ENCODE assay signal across 39 mouse cellular contexts in genomic region chr2:80300806-80301205, GRCm38 (mm10). TPM values are rescaled to one million over a fixed set of nuclear protein-coding genes. Genes with fewer than 3 reads are reported as not detected.
A peak's percentile ranks its signal among the peaks of the same experiment; 100 is the strongest.
DNase-seq lines count a peak whose midpoint lies in the region; ATAC-seq and TF ChIP-seq lines count a peak whose summit lies in the region.
"Had no signal": no experiment of that assay in that cellular context is flagged by ENCODE, and none has a peak within 500 bp of the region (broad histone marks: within the 10 kb centered on the region; RNA-seq: fewer than 3 reads in every experiment).

No protein-coding gene starts in this region.

- no peak overlapping the region for H3K4me2 ChIP-seq in liver, postnatal 0 days (ENCODE audit: low read depth, low read length)
- no peak overlapping the region for H3K4me2 ChIP-seq in intestine, embryonic 16.5 days (ENCODE audit: low read depth, low read length)
- H3K4me2 ChIP-seq: heart, embryonic 11.5 days; hindbrain, embryonic 13.5 days; limb, embryonic 13.5 days; liver, embryonic 15.5 days; midbrain, embryonic 12.5 days; neural tube, embryonic 13.5 days had no signal

- H3K36me3 ChIP-seq in liver, postnatal 0 days (replicated peaks; ENCODE audit: insufficient read depth, low read length) = no peaks in the 10 kb centered on the region
- H3K36me3 ChIP-seq in intestine, embryonic 16.5 days (ENCODE audit: control insufficient read depth, insufficient read depth, low read length) = no peaks in the 10 kb centered on the region
- H3K36me3 ChIP-seq: hindbrain, embryonic 13.5 days; limb, embryonic 13.5 days; liver, embryonic 15.5 days; midbrain, embryonic 12.5 days; neural tube, embryonic 13.5 days had no signal

- no peaks in the 10 kb centered on the region for H3K9me3 ChIP-seq in liver, postnatal 0 days (ENCODE audit: low read length)
- H3K9me3 ChIP-seq in intestine, embryonic 16.5 days (ENCODE audit: control insufficient read depth, low read length) = no peaks in the 10 kb centered on the region
- H3K9me3 ChIP-seq: hindbrain, embryonic 13.5 days; limb, embryonic 13.5 days; liver, embryonic 15.5 days; midbrain, embryonic 12.5 days; neural tube, embryonic 13.5 days had no signal

- no peak overlapping the region for H3K4me3 ChIP-seq in liver, postnatal 0 days (ENCODE audit: low read depth, low read length)
- no peak overlapping the region for H3K4me3 ChIP-seq in intestine, embryonic 16.5 days (ENCODE audit: low read length)
- H3K4me3 ChIP-seq: hindbrain, embryonic 13.5 days; left cerebral cortex, adult 2 months; limb, embryonic 13.5 days; liver, embryonic 15.5 days; midbrain, embryonic 12.5 days; myocyte; neural tube, embryonic 13.5 days had no signal

- WGBS in liver, postnatal 0 days (ENCODE audit: insufficient replicate concordance) = 64% methylated on average over 4 of the region's 4 CpGs
- WGBS in intestine, embryonic 16.5 days = 64% methylated on average over 4 of the region's 4 CpGs

- no peak for TF ChIP-seq CTCF in liver, postnatal 0 days (IDR thresholded peaks at IDR 0.05; ENCODE audit: low read depth)

- DNase-seq in liver, postnatal 0 days = no peak
- no peak for DNase-seq in liver
- peak; percentile 23 for DNase-seq in fibroblast of lung, adult 2 months (ENCODE audit: low read depth)
- peak; percentile 6 for DNase-seq in mesoderm, embryonic 11.5 days (ENCODE audit: low read depth, low spot score)
- DNase-seq: adrenal gland, adult 2 months; adrenal gland, postnatal 36 days; B cell, adult 2 months; cerebellum, adult 2 months; cerebellum, postnatal 14 days; gastrocnemius, postnatal 25 days; heart, adult 18-20 months; heart, postnatal 36 days; kidney, adult 9 months; kidney, postnatal 25 days; retina, postnatal 1 day; right cerebral cortex, postnatal 14 days had no signal

- peak; percentile 92 for ATAC-seq in liver, postnatal 0 days
- 0 out of 2 replicates have a peak, but pooled peaks have one; percentile 4 for ATAC-seq in granulocyte monocyte progenitor cell, adult 5-6 weeks (replicated peaks; ENCODE audit: poor library complexity, severe bottlenecking)
- ATAC-seq in intestine, embryonic 16.5 days = no peak
- ATAC-seq: forebrain, embryonic 14.5 days; intestine, postnatal 0 days had no signal

- no peak overlapping the region for H3K9ac ChIP-seq in liver, postnatal 0 days (replicated peaks)
- H3K9ac ChIP-seq in intestine, embryonic 16.5 days (ENCODE audit: low read depth, low read length) = no peak overlapping the region
- H3K9ac ChIP-seq: hindbrain, embryonic 13.5 days; limb, embryonic 13.5 days; liver, embryonic 15.5 days; midbrain, embryonic 12.5 days; neural tube, embryonic 13.5 days had no signal

- H3K4me1 ChIP-seq in liver, postnatal 0 days (ENCODE audit: insufficient read depth) = no peaks in the 10 kb centered on the region
- no peaks in the 10 kb centered on the region for H3K4me1 ChIP-seq in intestine, embryonic 16.5 days (ENCODE audit: control insufficient read depth, insufficient read depth, low read length)
- H3K4me1 ChIP-seq: hindbrain, embryonic 13.5 days; limb, embryonic 13.5 days; liver, embryonic 15.5 days; midbrain, embryonic 12.5 days; neural tube, embryonic 13.5 days had no signal

- H3K27ac ChIP-seq in liver, postnatal 0 days (ENCODE audit: low read depth) = peak overlapping the region; percentile 36
- no peak overlapping the region for H3K27ac ChIP-seq in intestine, embryonic 16.5 days (ENCODE audit: low read length)
- H3K27ac ChIP-seq: hindbrain, embryonic 13.5 days; left cerebral cortex, adult 2 months; limb, embryonic 13.5 days; liver, embryonic 15.5 days; midbrain, embryonic 12.5 days; neural tube, embryonic 13.5 days had no signal

- H3K27me3 ChIP-seq in liver, postnatal 0 days (ENCODE audit: insufficient read depth, low read length) = no peaks in the 10 kb centered on the region
- no peaks in the 10 kb centered on the region for H3K27me3 ChIP-seq in intestine, embryonic 16.5 days (replicated peaks; ENCODE audit: control insufficient read depth, insufficient read depth, low read length)
- H3K27me3 ChIP-seq: hindbrain, embryonic 13.5 days; limb, embryonic 13.5 days; liver, embryonic 15.5 days; midbrain, embryonic 12.5 days; neural tube, embryonic 13.5 days had no signal

- TF ChIP-seq EP300 in liver, postnatal 0 days (IDR thresholded peaks at IDR 0.05; ENCODE audit: low read depth) = peak; percentile 38

RNA-seq across cellular contexts. Expression of gene Prdx6b, which starts 8.5 kb away (rescaled TPM):
- not detected in 2 replicates for polyA plus RNA-seq in liver, postnatal 0 days (2015; fragmentation: Nextera tagmentation; extraction: Ambion mirVana)
- not detected in 2 replicates for total RNA-seq in granulocyte monocyte progenitor cell, adult 5-6 weeks (2014; fragmentation: Nextera tagmentation)
- not detected in 2 replicates for total RNA-seq in granulocyte monocyte progenitor cell, adult 5-6 weeks (2017)
- not detected in 2 replicates for polyA plus RNA-seq in intestine, embryonic 16.5 days (2015; fragmentation: Nextera tagmentation; extraction: Ambion mirVana)
- total RNA-seq: adrenal gland, adult 2 months; adrenal gland, postnatal 36 days; gastrocnemius, adult 18-20 months; gastrocnemius, postnatal 25 days; heart, adult 18-20 months; heart, postnatal 36 days; layer of hippocampus, adult 18-20 months; layer of hippocampus, postnatal 10 days; left cerebral cortex, adult 2 months; left cerebral cortex, postnatal 36 days; megakaryocyte progenitor cell, adult 5-6 weeks; midbrain, postnatal 0 days had no signal
- polyA plus RNA-seq: adrenal gland, adult 2 months; brain, embryonic 14.5 days; cerebellum, adult 2 months; cortical plate, adult 2 months; embryonic facial prominence, embryonic 11.5 days; forebrain, embryonic 14.5 days; heart, embryonic 11.5 days; hindbrain, embryonic 13.5 days; intestine, postnatal 0 days; limb, embryonic 13.5 days; liver, embryonic 15.5 days; midbrain, embryonic 12.5 days; midbrain, postnatal 0 days; myocyte; neural tube, embryonic 13.5 days; small intestine, adult 2 months; stomach, embryonic 14.5 days had no signal

RNA-seq across cellular contexts. Expression of gene Dnajc10, which starts 14.5 kb away (rescaled TPM):
- 12.3 and 15.0 TPM in 2 replicates for polyA plus RNA-seq in liver, postnatal 0 days (2015; fragmentation: Nextera tagmentation; extraction: Ambion mirVana)
- 74.0 and 80.3 TPM in 2 replicates for total RNA-seq in granulocyte monocyte progenitor cell, adult 5-6 weeks (2014; fragmentation: Nextera tagmentation)
- 129 and 136 TPM in 2 replicates for total RNA-seq in granulocyte monocyte progenitor cell, adult 5-6 weeks (2017)
- polyA plus RNA-seq in intestine, embryonic 16.5 days (2015; fragmentation: Nextera tagmentation; extraction: Ambion mirVana) = 48.2 and 50.9 TPM in 2 replicates

Comparison
In these comparisons a context has a peak if more than half of its experiments do, and no peak if none do; other contexts are left out.
1. DNase-seq: peak in fibroblast of lung, adult 2 months (single experiment) and mesoderm, embryonic 11.5 days (single experiment); none in liver, postnatal 0 days (single experiment) and liver (single experiment).